Mouse (Mus musculus) left cerebral cortex, postnatal 4 days (tissue): ENCODE data around the gene Fam110a. TPM values are rescaled to one million over a fixed set of nuclear protein-coding genes. Genes with fewer than 3 reads are reported as not detected.

Experiments used
- DNase-seq: peaks from one replicate; pipeline ENCODE4 v3.0.0-alpha.2; 2022
- intact Hi-C: fragments of 180-260 bp; cut with DNase I; formaldehyde crosslinking; loops from one replicate; pipeline ENCODE4 v1.15.1; 2025
- total RNA-seq, 2 experiments: library from RNA; stranded (reverse); gene quantifications; 2 replicates each; pipeline ENCODE4 v1.2.3; 2021

Fam110a gene
- total RNA-seq, result 10 to 100 TPM; 19.0 to 20.5 TPM

DNA sequence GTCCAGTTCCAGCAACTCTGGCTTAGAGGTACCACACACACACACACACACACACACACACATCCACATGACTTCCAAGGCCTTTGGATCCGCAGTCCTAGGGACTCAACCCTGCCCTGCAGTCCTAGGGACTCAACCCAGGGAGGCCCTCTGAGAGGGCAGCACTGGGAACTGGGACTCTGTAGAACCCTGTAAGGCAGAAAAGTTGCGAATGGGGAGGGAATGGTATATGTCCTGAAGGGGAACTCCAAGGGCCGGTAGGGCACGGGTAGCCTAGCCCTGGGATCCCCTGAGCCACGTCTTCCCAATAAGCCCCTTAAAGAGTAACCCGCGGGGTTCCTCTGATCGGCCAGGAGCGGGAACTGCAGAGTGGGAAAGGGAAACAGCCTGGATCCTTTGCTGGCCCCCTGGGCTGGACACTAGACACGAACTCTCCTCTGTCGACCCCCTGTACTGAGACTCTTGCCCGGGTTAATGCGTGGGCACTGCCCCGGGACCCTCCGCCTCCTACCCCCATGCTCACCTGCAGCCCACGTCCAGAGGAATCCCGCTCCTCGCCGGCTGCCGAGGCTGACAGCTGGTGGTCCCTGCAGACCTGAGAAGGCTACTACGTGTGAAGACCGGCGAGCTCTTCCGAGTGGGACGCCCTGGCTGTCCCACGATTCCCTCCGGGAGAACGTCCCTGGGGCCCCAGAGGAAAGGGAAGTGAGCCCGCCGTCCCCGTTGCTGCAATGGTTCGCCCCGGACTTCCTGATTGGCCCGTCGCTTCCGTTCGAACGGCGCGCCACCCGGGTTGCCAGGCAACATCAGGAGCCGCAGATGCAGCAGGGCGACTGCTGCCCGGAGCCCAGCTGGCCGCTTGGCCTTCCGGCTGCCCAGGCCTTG, at the start of gene Fam110a:
TSS of gene Fam110a (minus strand) at position 750 of the 885 bp plus-strand sequence.
- peak; percentile 96 for DNase-seq
- intact Hi-C loops, result no loop called here

GRCm38 (mm10) chr2:152029252-152030082, 49.4 kb upstream of the Fam110a start:
- peak; percentile 97 for DNase-seq
- intact Hi-C loops, result loop anchor here (5.0 to 10.0 kb wide), 2 partner anchors 68 to 165 kb away; no protein-coding TSS in a partner anchor

GRCm38 (mm10) chr2:152024883-152025422, 44.9 kb upstream of the Fam110a start:
- intact Hi-C loops, result loop anchor here (5.0 kb wide), 1 partner anchor 72 kb away; no protein-coding TSS in a partner anchor
- DNase-seq, result no peak

GRCm38 (mm10) chr2:152022022-152022421, 42.0 kb upstream of the Fam110a start:
- DNase-seq, result no peak

GRCm38 (mm10) chr2:152020255-152020654, 40.2 kb upstream of the Fam110a start:
- peak; percentile 74 for DNase-seq
- intact Hi-C loops, result no loop called here

More at GRCm38 (mm10) chr2:152022022-152022421, 42.0 kb upstream of the Fam110a start:
- intact Hi-C loops, result no loop called here

GRCm38 (mm10) chr2:152016666-152017065, 36.6 kb upstream of the Fam110a start:
- DNase-seq, result peak; percentile 26
- intact Hi-C loops, result no loop called here

GRCm38 (mm10) chr2:152015997-152016396, 36.0 kb upstream of the Fam110a start:
- intact Hi-C loops, result no loop called here
- DNase-seq, result no peak

GRCm38 (mm10) chr2:152012701-152013100, 32.7 kb upstream of the Fam110a start:
- intact Hi-C loops, result no loop called here
- DNase-seq, result no peak

- DNase-seq, result no peak
- intact Hi-C loops, result no loop called here
Observed at GRCm38 (mm10) chr2:152012222-152012621, 32.2 kb upstream of the Fam110a start.

GRCm38 (mm10) chr2:152011724-152012123, 31.7 kb upstream of the Fam110a start:
- peak; percentile 33 for DNase-seq
- intact Hi-C loops, result no loop called here

- DNase-seq, result no peak
- intact Hi-C loops, result no loop called here
Observed at GRCm38 (mm10) chr2:152010661-152011060, 30.6 kb upstream of the Fam110a start.

DNA sequence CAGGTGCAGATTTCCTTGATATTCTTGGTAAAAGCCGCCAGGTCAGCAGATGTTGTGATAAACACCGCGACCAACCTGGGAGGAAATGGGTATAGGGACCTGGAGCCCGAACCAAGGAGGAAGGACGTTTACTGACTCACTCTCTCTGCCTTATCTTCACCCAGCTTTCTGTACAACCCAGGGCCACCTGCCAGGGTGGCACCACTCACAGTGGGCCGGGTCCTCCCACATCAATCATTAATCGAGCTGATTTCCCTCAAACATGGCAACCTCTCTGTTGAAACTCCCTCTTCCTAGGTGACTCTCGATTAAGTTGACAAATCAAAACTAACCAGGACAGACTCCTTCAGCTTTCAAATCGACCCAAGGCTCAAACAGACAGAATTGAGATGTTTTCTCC, 30.2 kb upstream of the Fam110a start:
- intact Hi-C loops, result no loop called here

DNA sequence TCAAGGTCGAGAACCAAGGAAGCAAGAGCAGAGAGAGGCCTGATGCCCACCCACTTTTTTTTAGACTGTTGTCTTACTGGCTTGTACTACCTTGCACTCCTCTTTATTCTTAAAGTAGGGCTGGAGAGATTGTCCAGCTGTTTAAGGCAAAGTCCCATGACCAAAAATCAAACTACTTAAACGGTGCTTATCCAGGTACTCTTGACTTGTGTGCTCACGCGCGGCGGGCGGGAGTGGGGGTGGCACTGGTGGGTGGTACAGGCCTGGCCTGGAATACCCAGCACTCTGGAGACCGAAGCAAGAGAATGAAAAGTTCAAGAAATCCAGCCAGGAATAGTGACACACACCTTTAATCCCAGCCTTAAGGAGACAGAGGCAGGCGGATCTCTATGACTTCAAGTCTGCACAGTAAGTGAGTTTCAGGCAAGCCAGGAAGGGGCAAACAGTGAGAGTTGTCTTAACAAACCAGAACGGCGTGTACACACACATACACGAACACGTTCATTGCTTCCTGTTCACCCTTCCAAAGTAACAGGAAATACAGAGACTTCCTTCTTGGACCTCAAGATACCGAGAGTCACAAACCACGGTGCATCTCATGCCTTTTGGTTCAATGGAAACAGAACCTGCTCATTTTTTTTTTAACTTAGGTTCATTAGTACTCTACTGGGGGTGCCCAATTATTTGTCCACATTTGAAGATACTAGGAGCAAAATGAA, 29.2 kb upstream of the Fam110a start:
- DNase-seq, result no peak
- intact Hi-C loops, result no loop called here

More for the DNA sequence above, 30.2 kb upstream of the Fam110a start:
- DNase-seq, result no peak

DNA sequence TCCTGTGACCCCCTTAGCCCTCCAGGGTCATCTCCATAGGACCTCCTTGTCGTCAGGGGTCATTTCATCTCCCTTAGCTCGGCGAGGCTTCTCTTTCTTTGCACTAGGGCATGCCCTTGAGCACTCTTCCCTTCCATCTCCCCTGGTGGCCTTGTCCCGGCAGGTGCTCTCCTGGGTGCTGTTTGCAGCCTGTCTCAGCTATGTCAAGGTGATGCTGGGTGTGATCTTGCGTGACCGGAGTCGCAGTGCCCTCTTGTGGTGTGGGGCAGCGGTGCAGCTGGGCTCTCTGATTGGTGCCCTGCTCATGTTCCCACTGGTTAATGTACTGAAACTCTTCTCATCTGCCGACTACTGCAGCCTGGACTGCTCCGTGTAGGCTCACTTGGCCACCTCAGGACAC, 27.8 kb upstream of the Fam110a start:
- peak; percentile 45 for DNase-seq
- intact Hi-C loops, result no loop called here

- intact Hi-C loops, result no loop called here
- no peak for DNase-seq
Observed at GRCm38 (mm10) chr2:152002529-152002928, 22.5 kb upstream of the Fam110a start.

GRCm38 (mm10) chr2:152000735-152001134, 20.7 kb upstream of the Fam110a start:
- intact Hi-C loops, result no loop called here
- no peak for DNase-seq

DNA sequence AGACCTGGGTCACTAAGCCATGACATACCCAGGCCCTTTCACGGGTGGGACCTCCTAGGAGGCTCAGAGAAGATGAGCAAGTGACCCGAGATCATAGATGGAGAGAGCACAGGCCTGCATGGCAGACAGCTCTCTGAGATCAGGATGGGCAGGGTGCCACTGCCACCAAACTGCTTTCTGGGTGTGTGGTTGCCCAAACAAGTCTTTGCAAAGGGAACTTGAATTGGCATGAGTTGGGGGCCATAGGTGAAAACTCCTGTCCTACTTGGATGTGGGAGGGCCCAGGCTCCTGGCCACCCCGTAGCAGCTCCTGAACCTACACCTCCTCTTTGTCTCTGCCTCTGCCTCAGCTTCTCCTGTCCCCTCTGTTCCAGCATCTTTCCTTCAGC, 20.3 kb upstream of the Fam110a start:
- intact Hi-C loops, result no loop called here
- DNase-seq, result no peak

GRCm38 (mm10) chr2:151999669-152000290, 19.8 kb upstream of the Fam110a start:
- no peak for DNase-seq
- intact Hi-C loops, result loop anchor here (10.0 kb wide), 1 partner anchor 255 kb away; the partner anchor contains the start of gene Psmf1

DNA sequence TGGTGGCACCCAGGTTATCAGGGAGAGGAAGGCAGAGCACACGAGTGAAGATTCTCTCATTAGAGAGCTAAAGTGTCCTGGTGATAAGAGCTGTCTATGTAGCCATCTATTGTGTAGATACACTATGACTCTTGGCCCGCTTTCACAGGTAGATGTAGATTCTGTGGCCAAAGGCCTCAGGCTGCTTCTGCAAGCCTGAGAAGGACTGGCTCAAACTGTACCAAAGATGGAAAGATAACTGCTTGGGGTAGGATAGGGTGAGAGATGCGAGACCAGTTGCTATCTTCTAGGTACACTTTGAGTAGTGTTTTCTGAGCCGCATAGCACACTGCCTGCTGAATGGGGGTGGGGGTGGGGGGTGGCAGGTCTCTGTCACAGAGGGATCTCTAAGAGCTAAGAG, 18.9 kb upstream of the Fam110a start:
- intact Hi-C loops, result loop anchor here (10.0 kb wide), 1 partner anchor 254 kb away; the partner anchor contains the start of gene Psmf1
- DNase-seq, result no peak

DNA sequence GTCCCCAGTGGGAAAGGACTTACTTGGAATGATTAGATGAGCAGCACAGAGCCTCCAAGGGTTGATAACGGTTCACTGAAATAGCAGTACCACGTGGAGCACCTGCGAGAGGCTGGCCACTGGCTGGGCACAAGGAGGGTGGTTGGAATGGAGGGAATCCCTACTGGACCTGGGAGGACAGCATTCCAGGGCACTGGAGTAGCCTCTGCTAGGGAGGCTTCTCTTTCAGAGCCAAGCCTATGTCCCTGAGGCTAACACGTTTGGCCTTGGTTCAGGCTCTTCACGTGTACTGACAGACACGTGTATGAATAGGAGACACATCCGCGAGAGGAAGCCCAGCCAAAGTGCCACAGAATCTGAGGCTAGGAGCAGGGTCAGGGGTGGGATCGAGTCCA, 18.5 kb upstream of the Fam110a start:
- intact Hi-C loops, result loop anchor here (10.0 kb wide), 1 partner anchor 254 kb away; the partner anchor contains the start of gene Psmf1
- DNase-seq, result no peak
